Mouse (Mus musculus): ENCODE measurements around the gene Ncapd3.

DNA sequence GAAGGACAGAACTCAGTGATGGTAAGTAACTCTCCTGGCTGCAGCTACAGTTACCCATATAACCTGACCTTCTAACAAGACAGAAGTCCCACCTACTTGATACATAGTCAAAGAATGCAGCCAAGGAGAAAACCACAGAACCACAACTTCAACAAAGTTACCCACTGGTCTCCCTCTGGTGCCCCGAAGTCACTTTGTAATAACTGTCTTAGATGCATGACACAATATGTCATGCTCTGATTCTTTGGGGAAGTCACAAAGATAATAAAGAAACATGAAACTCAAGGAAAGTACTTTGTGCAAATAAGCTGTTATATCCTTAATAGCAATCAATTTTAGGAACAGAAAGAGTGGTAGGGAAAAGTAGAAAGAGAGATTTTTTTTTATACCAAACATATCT is 3.3 kb upstream of the Ncapd3 start:
- TF ChIP-seq POLR2A (IDR thresholded peaks at IDR 0.05; ENCODE audit: borderline replicate concordance, extremely low read depth, low read depth, low read length) = no peak
- TF ChIP-seq CTCF (IDR thresholded peaks at IDR 0.05; ENCODE audit: insufficient read depth, low read length) = no peak

Data from lung, adult 2 months (tissue).